Mouse (Mus musculus) spleen, adult 12 weeks (tissue): Measurements from ENCODE around the gene Fos.
"Not testable (repeated sequence)": the region's sequence is repeated elsewhere in the genome, so short reads cannot be mapped to it uniquely, and the experiment has no call there.

ENCODE experiments used
- DNase-seq: peaks from one replicate; pipeline ENCODE4 v3.0.0; 2022; ENCODE audit warnings: low spot score

The Fos gene

GRCm38 (mm10) chr12:85523421-85524192 lies 49.9 kb downstream of the Fos start:
- DNase-seq: no peak

- DNase-seq: no peak
Measured at GRCm38 (mm10) chr12:85524193-85524858, 50.6 kb downstream of the Fos start.

GRCm38 (mm10) chr12:85524859-85525495 lies 51.3 kb downstream of the Fos start:
- not testable (repeated sequence) for DNase-seq
